ENCODE assay signal across 14 mouse cellular contexts in the genomic region with DNA sequence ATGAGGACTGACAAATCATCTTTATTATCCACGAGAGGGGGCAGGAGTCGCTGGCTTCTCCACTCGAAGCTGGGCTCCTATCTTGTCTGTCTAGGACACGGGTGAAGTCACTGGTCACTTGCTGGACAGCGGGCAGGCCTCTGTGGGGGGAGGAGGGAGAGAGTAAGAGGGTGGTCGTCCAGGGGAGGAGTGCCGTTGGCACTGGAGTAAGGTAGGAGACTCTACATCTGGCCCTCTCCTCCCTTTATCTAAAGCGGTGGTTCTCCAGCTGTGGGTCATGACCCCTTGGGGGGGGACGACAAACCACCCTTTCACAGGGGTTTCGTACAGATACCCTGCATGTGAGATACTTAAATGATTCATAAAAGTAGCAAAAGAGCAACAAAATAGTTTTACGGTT. TPM values are rescaled to one million over a fixed set of nuclear protein-coding genes. Genes with fewer than 3 reads are reported as not detected.
"Had no signal": no experiment of that assay in that cellular context is flagged by ENCODE, and none has a peak within 500 bp of the region (broad histone marks: within the 10 kb centered on the region; RNA-seq: fewer than 3 reads in every experiment).

No protein-coding gene starts in this region.

- H3K4me2 ChIP-seq: midbrain, embryonic 13.5 days had no signal

- H3K27me3 ChIP-seq: midbrain, embryonic 13.5 days had no signal

- H3K9me3 ChIP-seq: midbrain, embryonic 13.5 days had no signal

- H3K4me3 ChIP-seq: left cerebral cortex, adult 2 months; midbrain, embryonic 13.5 days had no signal

- ATAC-seq: intestine, embryonic 16.5 days; lung, postnatal 0 days; midbrain, embryonic 13.5 days had no signal

- H3K27ac ChIP-seq: left cerebral cortex, adult 2 months; midbrain, embryonic 13.5 days had no signal

- DNase-seq: kidney, adult 9 months; kidney, postnatal 14 days; lung, adult 2 months; lung, postnatal 36 days; thymus, adult 2 months; thymus, postnatal 25 days had no signal

RNA-seq across cellular contexts. Expression of a gene that starts 2.9 kb away (rescaled TPM):
- total RNA-seq: layer of hippocampus, postnatal 25 days; left cerebral cortex, adult 2 months; left cerebral cortex, postnatal 14 days; megakaryocyte progenitor cell, adult 5-6 weeks had no signal
- polyA plus RNA-seq: midbrain, postnatal 0 days had no signal
